Mouse (Mus musculus) liver, embryonic 14.5 days (tissue): ENCODE data around the gene Smarce1.

Experiments used
- CTCF ChIP-seq: IDR thresholded peaks from 2 replicates; pipeline ENCODE4 v1.5.1; 2016; ENCODE audit warnings: antibody characterized with exemption, low read depth, control low read depth
- EP300 ChIP-seq: IDR thresholded peaks from 2 replicates; pipeline ENCODE4 v1.6.1; 2016; ENCODE audit warnings: antibody characterized with exemption, low read depth

GRCm38 (mm10) chr11:99180071-99180470 lies 50.7 kb downstream of the Smarce1 start:
- TF ChIP-seq CTCF (no peak), EP300 (no peak)
